Mouse (Mus musculus) heart, postnatal 0 days (tissue): Measurements from ENCODE around the gene Pde4d. TPM values are rescaled to one million over a fixed set of nuclear protein-coding genes. Genes with fewer than 3 reads are reported as not detected.

Source experiments
- ATAC-seq: fragments of 200-750 bp; cut with Nextera tagmentation; 2 replicates; pipeline ENCODE4 v1.8.0; 2017; ENCODE audit warnings: low read depth, moderate number of reproducible peaks, moderate library complexity; ENCODE audit not compliant: insufficient read depth
- DNase-seq: peaks from one replicate; pipeline ENCODE4 v3.0.0-alpha.2; 2016; ENCODE audit warnings: low spot score
- H3K27ac ChIP-seq: fragments of 300-500 bp; sonication (generic); 2 replicates; pipeline ENCODE4 v1.5.1; 2014; ENCODE audit warnings: low read depth, mild to moderate bottlenecking
- H3K27me3 ChIP-seq: fragments of 300-500 bp; sonication (generic); 2 replicates; pipeline ENCODE4 v1.6.1; 2014; ENCODE audit warnings: low read length, mixed read lengths; ENCODE audit not compliant: control insufficient read depth, insufficient read depth
- H3K36me3 ChIP-seq: fragments of 300-500 bp; sonication (generic); replicated peaks from 2 replicates; pipeline ENCODE4 v1.6.1; 2014; ENCODE audit warnings: low read length, mixed read lengths; ENCODE audit not compliant: control insufficient read depth, insufficient read depth
- H3K4me1 ChIP-seq: fragments of 300-500 bp; sonication (generic); 2 replicates; pipeline ENCODE4 v1.6.1; 2014; ENCODE audit warnings: antibody characterized with exemption; ENCODE audit not compliant: control insufficient read depth, insufficient read depth
- H3K4me2 ChIP-seq: fragments of 300-500 bp; sonication (generic); 2 replicates; pipeline ENCODE4 v1.6.1; 2014; ENCODE audit warnings: low read depth, mild to moderate bottlenecking, low read length, moderate library complexity
- H3K4me3 ChIP-seq: fragments of 300-500 bp; sonication (generic); 2 replicates; pipeline ENCODE4 v1.5.1; 2014; ENCODE audit warnings: low read depth, low read length
- H3K9ac ChIP-seq: fragments of 300-500 bp; sonication (generic); replicated peaks from 2 replicates; pipeline ENCODE4 v1.6.1; 2014; ENCODE audit warnings: low read depth, low read length, mixed read lengths
- H3K9me3 ChIP-seq: fragments of 300-500 bp; sonication (generic); replicated peaks from 2 replicates; pipeline ENCODE4 v1.6.1; 2016; ENCODE audit warnings: low read length; ENCODE audit not compliant: control insufficient read depth
- CTCF ChIP-seq: IDR thresholded peaks from 2 replicates; pipeline ENCODE4 v1.5.1; 2016; ENCODE audit warnings: antibody characterized with exemption, control low read depth, low read depth
- EP300 ChIP-seq: IDR thresholded peaks from 2 replicates; pipeline ENCODE4 v1.6.1; 2016; ENCODE audit warnings: antibody characterized with exemption, low read depth
- WGBS: fragments of 180-500 bp; shearing (Covaris S2); extraction: QIAGEN DNeasy Blood & Tissue Kit; methylation state at CpG from one replicate; pipeline ENCODE4 v1.1.7; 2014; 5-methylcytosine and 5-hydroxymethylcytosine counted together
- polyA plus RNA-seq: library from polyadenylated mRNA; unstranded; fragments of >200 nt; fragmentation: Nextera tagmentation; extraction: Ambion mirVana; gene quantifications from 2 replicates; pipeline ENCODE4 v1.2.1, GENCODE M21; 2015
- total RNA-seq: library from RNA; depleted of rRNA; stranded (reverse); fragments of >200 nt; gene quantifications from 2 replicates; pipeline ENCODE4 v1.2.3, GENCODE M21; 2014; ENCODE audit warnings: low replicate concordance

Pde4d gene
- total and polyA plus RNA-seq, 2 experiments from 2014 or later = 21.9 to 58.0 TPM

- no peak overlapping the region for H3K27ac ChIP-seq
- 74% methylated on average over 6 of the region's 6 CpGs for WGBS
- TF ChIP-seq EP300 (no peak), CTCF (no peak)
Measured at GRCm38 (mm10) chr13:109639286-109639685, 1189.5 kb downstream of the Pde4d start.

GRCm38 (mm10) chr13:109641562-109641961 is 1191.8 kb downstream of the Pde4d start:
- no peak for TF ChIP-seq CTCF
- no peak for TF ChIP-seq EP300
- Histone ChIP-seq H3K9me3 (no peaks in the 10 kb centered on the region), H3K9ac (no peak overlapping the region), H3K27ac (no peak overlapping the region), H3K27me3 (no peaks in the 10 kb centered on the region), H3K36me3 (no peaks in the 10 kb centered on the region), H3K4me2 (no peak overlapping the region), H3K4me3 (no peak overlapping the region), H3K4me1 (0 out of 2 replicates have a peak, but pooled peaks cover 5% of the 10 kb centered on the region)
- 53% methylated on average over 6 of the region's 6 CpGs for WGBS
- no peak for DNase-seq
- ATAC-seq = no peak

More at GRCm38 (mm10) chr13:109639286-109639685, 1189.5 kb downstream of the Pde4d start:
- Histone ChIP-seq H3K4me1 (0 out of 2 replicates have a peak, but pooled peaks cover 14% of the 10 kb centered on the region), H3K4me2 (no peak overlapping the region), H3K27me3 (no peaks in the 10 kb centered on the region), H3K9ac (no peak overlapping the region), H3K9me3 (no peaks in the 10 kb centered on the region), H3K36me3 (no peaks in the 10 kb centered on the region), H3K4me3 (no peak overlapping the region)
- ATAC-seq = no peak
- DNase-seq = no peak

- H3K27ac ChIP-seq = no peak overlapping the region
- no peak for ATAC-seq
- TF ChIP-seq EP300 (no peak), CTCF (no peak)
Measured at GRCm38 (mm10) chr13:109643419-109643818, 1193.7 kb downstream of the Pde4d start.

GRCm38 (mm10) chr13:109644086-109644485 is 1194.3 kb downstream of the Pde4d start:
- TF ChIP-seq EP300 = no peak
- TF ChIP-seq CTCF = no peak
- no peak for ATAC-seq
- Histone ChIP-seq H3K4me1 (peaks cover 11% of the 10 kb centered on the region; the same call in 1 of the 2 replicates), H3K4me2 (no peak overlapping the region), H3K36me3 (no peaks in the 10 kb centered on the region), H3K27ac (no peak overlapping the region), H3K9me3 (no peaks in the 10 kb centered on the region), H3K27me3 (no peaks in the 10 kb centered on the region), H3K9ac (no peak overlapping the region), H3K4me3 (no peak overlapping the region)
- no peak for DNase-seq
- WGBS = 59% methylated on average over 2 of the region's 2 CpGs

More at GRCm38 (mm10) chr13:109643419-109643818, 1193.7 kb downstream of the Pde4d start:
- H3K9me3 ChIP-seq = no peaks in the 10 kb centered on the region
- WGBS = 51% methylated on average over 3 of the region's 3 CpGs
- no peaks in the 10 kb centered on the region for H3K27me3 ChIP-seq
- no peak overlapping the region for H3K4me2 ChIP-seq
- no peaks in the 10 kb centered on the region for H3K36me3 ChIP-seq
- no peak overlapping the region for H3K4me3 ChIP-seq
- peaks cover 11% of the 10 kb centered on the region; the same call in 1 of the 2 replicates for H3K4me1 ChIP-seq
- no peak for DNase-seq
- H3K9ac ChIP-seq = no peak overlapping the region

GRCm38 (mm10) chr13:109645284-109645909 is 1195.6 kb downstream of the Pde4d start:
- DNase-seq = no peak
- H3K9ac ChIP-seq = no peak overlapping the region
- peak overlapping the region; percentile 33 for H3K4me2 ChIP-seq
- H3K27me3 ChIP-seq = no peaks in the 10 kb centered on the region
- peak overlapping the region; percentile 43; the same call in 1 of the 2 replicates for H3K27ac ChIP-seq
- peak; percentile 58 for ATAC-seq
- WGBS = 37% methylated on average over 10 of the region's 10 CpGs
- 0 out of 2 replicates have a peak overlapping the region, but pooled peaks have one; percentile 11 for H3K4me3 ChIP-seq
- TF ChIP-seq CTCF (no peak), EP300 (no peak)
- H3K9me3 ChIP-seq = no peaks in the 10 kb centered on the region
- H3K36me3 ChIP-seq = no peaks in the 10 kb centered on the region
- peaks cover 11% of the 10 kb centered on the region; the same call in 1 of the 2 replicates for H3K4me1 ChIP-seq
